Mouse (Mus musculus) hindbrain, embryonic 10.5 days (tissue): ENCODE results near the gene Bcor. TPM values are rescaled to one million over a fixed set of nuclear protein-coding genes. Genes with fewer than 3 reads are reported as not detected.

Experiments used
- DNase-seq: peaks from one replicate; pipeline ENCODE4 v3.0.0-alpha.2; 2017; ENCODE audit warnings: low spot score
- H3K27ac ChIP-seq: fragments of 300-500 bp; sonication (generic); 2 replicates; pipeline ENCODE4 v1.5.1; 2016; ENCODE audit warnings: mild to moderate bottlenecking, moderate library complexity
- H3K27me3 ChIP-seq: fragments of 300-500 bp; sonication (generic); 2 replicates; pipeline ENCODE4 v1.6.1; 2016; ENCODE audit warnings: mild to moderate bottlenecking; ENCODE audit not compliant: poor library complexity, insufficient read depth, severe bottlenecking
- H3K36me3 ChIP-seq: fragments of 300-500 bp; sonication (generic); 2 replicates; pipeline ENCODE4 v1.6.1; 2016; ENCODE audit warnings: mild to moderate bottlenecking, moderate library complexity
- H3K4me1 ChIP-seq: fragments of 300-500 bp; sonication (generic); replicated peaks from 2 replicates; pipeline ENCODE4 v1.6.1; 2016; ENCODE audit warnings: mild to moderate bottlenecking
- H3K4me3 ChIP-seq: fragments of 300-500 bp; sonication (generic); 2 replicates; pipeline ENCODE4 v1.5.1; 2016; ENCODE audit warnings: mild to moderate bottlenecking, moderate library complexity
- H3K9me3 ChIP-seq: fragments of 300-500 bp; sonication (generic); 2 replicates; pipeline ENCODE4 v1.6.1; 2016; ENCODE audit warnings: mild to moderate bottlenecking, moderate library complexity
- WGBS: fragments of 180-500 bp; shearing (Covaris S2); methylation state at CpG from one replicate; pipeline ENCODE4 v1.1.7; 2016; 5-methylcytosine and 5-hydroxymethylcytosine counted together
- polyA plus RNA-seq: library from polyadenylated mRNA; unstranded; fragments of >200 nt; fragmentation: Nextera tagmentation; extraction: Ambion mirVana; gene quantifications from 2 replicates; pipeline ENCODE4 v1.2.1, GENCODE M21; 2016

Gene Bcor
- polyA plus RNA-seq, 1 experiment from 2014 or later, result 20.7 TPM

DNA sequence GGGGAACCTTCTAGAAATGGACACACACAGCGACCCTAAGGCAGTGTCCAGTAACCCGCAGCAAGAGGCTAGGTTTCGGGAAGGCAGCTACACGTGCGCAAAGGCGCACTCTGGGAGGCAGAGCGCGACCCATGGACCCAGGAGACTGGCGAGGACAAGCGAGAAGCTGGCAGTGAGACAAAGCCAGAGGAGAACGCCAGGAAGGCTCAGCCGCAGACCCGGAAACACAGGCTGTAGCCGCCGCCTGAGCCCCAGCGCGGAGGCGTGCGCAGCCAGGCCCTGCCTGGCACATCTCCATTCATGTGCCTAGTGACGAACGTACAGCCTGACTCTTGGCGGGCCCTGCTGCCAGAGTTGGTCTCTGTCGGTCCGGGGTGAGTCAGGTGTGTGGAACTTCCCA lies 30.9 kb downstream of the Bcor start:
- Histone ChIP-seq H3K4me1 (peaks cover 81% of the 10 kb centered on the region), H3K27ac (peak overlapping the region; percentile 97), H3K36me3 (no peaks in the 10 kb centered on the region), H3K4me3 (peak overlapping the region; percentile 67), H3K27me3 (peaks cover 100% of the 10 kb centered on the region), H3K9me3 (no peaks in the 10 kb centered on the region)
- 5% methylated on average over 24 of the region's 24 CpGs for WGBS
- DNase-seq, result peak; percentile 49

DNA sequence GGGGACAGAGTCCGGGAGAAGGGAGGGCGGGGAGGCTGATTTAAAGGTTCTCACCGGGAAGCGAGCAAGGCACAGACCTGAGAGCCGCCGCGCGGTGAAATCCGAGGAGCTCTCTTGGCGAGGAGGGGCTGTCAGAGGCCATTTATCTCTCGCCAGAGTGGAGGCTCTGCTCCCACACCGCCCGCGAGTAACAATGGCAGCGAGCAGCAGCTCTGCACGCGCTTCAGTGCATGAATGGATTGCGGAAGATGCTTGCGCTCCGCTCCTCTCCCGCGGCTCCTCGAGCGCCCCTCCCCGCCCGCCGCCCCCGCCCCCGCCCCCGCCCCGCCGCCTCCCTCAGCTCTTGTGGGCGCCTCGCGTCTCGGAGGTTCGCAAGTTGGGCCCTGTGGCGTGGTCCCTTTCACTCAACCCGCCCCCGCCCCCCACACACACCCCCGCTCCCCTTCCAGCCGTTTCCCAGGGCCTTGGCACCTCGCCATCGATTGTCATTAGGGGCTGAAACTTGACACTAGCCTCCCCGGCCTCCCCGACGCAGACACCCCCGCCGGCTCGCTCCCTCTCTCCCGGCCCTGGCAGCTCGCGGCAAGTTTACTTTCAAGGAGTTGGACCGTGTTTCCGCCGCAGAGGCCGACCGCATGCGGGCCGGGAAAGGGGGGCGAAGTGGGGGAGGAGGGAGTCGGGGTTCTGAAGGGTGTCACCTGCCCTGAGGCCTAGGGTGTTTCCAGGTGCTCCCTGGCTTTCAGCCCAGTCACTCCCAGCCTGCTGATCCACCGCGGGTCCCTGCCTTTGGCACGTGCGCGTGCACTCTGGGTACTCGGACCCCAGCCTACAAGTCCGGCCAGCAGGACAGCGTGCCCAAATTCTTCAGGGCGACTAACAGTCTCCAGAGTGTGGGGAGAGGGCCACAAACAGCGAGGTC lies 31.7 kb downstream of the Bcor start:
- no peaks in the 10 kb centered on the region for H3K36me3 ChIP-seq
- DNase-seq, result peak; percentile 76
- H3K27me3 ChIP-seq, result peaks cover 100% of the 10 kb centered on the region
- 4% methylated on average over 55 of the region's 72 CpGs for WGBS
- peak overlapping the region; percentile 97 for H3K27ac ChIP-seq
- peak overlapping the region; percentile 67 for H3K4me3 ChIP-seq
- no peaks in the 10 kb centered on the region for H3K9me3 ChIP-seq
- peaks cover 81% of the 10 kb centered on the region for H3K4me1 ChIP-seq

DNA sequence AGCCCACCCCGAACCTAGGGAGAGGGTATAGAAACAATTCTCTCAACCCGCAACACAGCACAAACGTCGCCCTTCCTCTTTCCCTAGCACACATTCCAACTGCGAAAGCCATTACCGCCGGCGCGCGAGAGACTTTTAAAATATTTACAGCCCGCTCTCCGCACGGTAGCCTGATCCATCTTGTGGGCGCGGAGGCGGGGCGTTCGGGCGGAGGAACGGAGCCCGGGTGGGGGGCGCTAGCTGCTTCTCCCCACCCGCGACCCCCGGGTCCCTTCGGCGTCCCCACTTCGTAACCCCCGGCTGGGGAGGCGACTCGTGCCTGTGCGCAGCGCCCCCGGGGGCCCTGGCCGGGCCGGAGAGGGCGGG lies 32.4 kb downstream of the Bcor start:
- peaks cover 81% of the 10 kb centered on the region for H3K4me1 ChIP-seq
- H3K4me3 ChIP-seq, result peak overlapping the region; percentile 67
- H3K27ac ChIP-seq, result peak overlapping the region; percentile 97
- 1% methylated on average over 37 of the region's 37 CpGs for WGBS
- no peaks in the 10 kb centered on the region for H3K9me3 ChIP-seq
- H3K27me3 ChIP-seq, result peaks cover 100% of the 10 kb centered on the region
- DNase-seq, result no peak
- no peaks in the 10 kb centered on the region for H3K36me3 ChIP-seq

DNA sequence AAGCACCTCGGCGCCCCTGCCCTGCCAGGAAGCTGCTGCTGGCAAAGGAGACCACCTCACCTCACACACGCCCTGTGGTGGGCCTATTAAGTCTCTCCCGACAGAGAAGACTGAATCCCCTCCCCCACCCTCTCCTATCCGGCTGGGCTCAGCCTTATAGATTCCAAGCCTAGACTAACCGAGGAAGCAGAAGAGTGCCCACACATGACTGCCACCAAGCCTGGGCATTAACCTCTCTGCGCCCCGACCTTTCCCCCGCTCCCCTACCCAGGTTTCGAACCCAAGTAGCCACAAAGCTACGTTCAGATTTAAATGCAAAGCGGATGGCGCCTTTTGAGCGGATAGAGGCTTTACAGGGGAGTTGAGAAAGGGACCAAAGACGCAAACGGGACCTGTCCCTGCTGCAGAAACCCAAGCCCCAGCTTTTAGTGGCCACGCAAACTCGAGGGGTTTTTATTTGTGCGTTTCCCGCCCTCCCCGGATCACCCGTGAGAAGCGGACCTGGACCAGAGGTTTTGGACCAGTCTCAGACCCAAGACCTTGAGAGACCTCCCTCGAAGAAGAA lies 33.0 kb downstream of the Bcor start:
- no peaks in the 10 kb centered on the region for H3K36me3 ChIP-seq
- H3K27ac ChIP-seq, result peak overlapping the region; percentile 97
- H3K4me1 ChIP-seq, result peaks cover 81% of the 10 kb centered on the region
- H3K27me3 ChIP-seq, result peaks cover 100% of the 10 kb centered on the region
- 2% methylated on average over 24 of the region's 24 CpGs for WGBS
- peak; percentile 51 for DNase-seq
- H3K9me3 ChIP-seq, result no peaks in the 10 kb centered on the region
- H3K4me3 ChIP-seq, result peak overlapping the region; percentile 67

DNA sequence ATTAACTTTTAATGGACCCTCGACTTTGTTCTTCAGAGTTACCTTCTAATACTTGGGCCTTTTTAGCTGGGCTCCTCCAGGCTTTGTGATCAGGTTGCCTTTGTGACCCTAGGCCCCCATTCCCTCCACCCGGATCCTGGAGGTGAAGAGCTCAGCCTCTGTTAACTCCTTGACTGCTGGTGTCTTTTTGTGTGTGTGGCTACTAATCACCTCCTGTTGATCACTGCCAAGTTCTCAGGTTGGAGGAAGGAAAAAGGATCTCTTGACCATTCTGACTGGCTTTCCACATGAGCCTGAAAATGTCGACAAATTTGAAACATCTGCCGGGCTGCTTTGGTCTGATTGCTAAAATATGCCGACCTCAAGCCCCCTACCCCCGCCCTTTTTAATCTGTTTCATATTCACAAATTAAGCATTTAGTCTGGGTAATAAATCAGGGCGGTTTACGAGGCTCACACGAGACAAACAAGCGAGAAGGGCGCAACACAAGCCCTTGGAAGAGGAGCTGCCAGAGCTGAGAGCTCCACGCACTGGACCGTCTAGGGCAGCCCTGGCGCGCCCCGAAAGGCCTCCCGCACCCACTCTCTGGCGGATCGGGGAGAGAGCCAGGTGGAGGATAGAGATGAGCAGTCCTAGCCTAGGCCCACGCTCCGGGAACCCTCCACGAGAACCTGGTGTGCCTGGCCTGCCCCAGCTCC lies 33.6 kb downstream of the Bcor start:
- Histone ChIP-seq H3K27me3 (peaks cover 99% of the 10 kb centered on the region), H3K4me1 (peaks cover 79% of the 10 kb centered on the region), H3K27ac (peak overlapping the region; percentile 97), H3K36me3 (no peaks in the 10 kb centered on the region), H3K4me3 (peak overlapping the region; percentile 67), H3K9me3 (no peaks in the 10 kb centered on the region)
- WGBS, result 3% methylated on average over 22 of the region's 22 CpGs
- peak; percentile 30 for DNase-seq

DNA sequence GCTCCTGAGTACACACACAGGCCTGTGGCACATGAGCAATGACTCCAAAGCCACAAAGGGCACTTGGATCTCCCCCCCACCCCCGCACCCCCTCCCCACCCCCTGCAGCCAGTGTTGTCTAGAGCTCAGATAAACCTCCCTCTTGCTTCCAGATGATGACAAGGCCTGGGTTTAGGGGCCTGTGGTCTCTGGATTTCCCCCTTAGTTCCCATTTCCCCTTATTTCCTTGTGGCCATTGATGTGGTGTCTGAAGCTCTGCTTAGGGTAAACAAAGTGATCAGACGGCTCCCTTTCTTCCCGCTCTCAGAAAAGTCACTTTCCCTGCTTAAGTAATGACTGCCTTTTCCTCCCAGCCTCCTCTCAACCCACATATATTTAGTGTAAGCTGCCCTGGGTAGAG lies 35.6 kb downstream of the Bcor start:
- Histone ChIP-seq H3K27me3 (peaks cover 79% of the 10 kb centered on the region), H3K4me3 (no peak overlapping the region; the same call in 1 of the 2 replicates), H3K27ac (peak overlapping the region; percentile 53), H3K4me1 (peaks cover 62% of the 10 kb centered on the region), H3K9me3 (no peaks in the 10 kb centered on the region), H3K36me3 (no peaks in the 10 kb centered on the region)
- DNase-seq, result no peak
- WGBS, result 11% methylated on average over 3 of the region's 3 CpGs

DNA sequence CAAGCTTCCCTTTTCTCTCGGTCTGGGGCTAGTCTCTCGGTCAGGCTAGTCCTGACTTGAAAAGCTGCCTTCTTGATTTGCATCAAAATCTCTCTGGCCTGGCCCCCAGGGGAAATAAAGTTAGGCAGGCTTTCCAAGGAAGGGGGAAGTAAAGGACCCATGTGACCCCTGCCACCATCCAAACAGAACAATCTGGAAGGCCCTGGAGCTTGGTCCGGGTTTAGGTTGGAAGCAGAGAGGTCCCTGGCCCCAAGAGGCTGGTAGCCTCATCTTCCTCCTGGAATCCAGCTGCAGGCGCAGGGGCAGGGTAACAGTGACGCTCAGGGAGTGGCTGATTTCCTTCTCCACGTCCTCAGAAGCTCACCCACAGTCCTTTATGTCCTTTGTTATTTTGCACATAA lies 36.5 kb downstream of the Bcor start:
- Histone ChIP-seq H3K4me3 (peak overlapping the region; percentile 35; the same call in 1 of the 2 replicates), H3K27ac (peak overlapping the region; percentile 83), H3K27me3 (peaks cover 70% of the 10 kb centered on the region), H3K4me1 (peaks cover 53% of the 10 kb centered on the region), H3K36me3 (no peaks in the 10 kb centered on the region), H3K9me3 (no peaks in the 10 kb centered on the region)
- WGBS, result 3% methylated on average over 6 of the region's 6 CpGs
- DNase-seq, result peak; percentile 29

DNA sequence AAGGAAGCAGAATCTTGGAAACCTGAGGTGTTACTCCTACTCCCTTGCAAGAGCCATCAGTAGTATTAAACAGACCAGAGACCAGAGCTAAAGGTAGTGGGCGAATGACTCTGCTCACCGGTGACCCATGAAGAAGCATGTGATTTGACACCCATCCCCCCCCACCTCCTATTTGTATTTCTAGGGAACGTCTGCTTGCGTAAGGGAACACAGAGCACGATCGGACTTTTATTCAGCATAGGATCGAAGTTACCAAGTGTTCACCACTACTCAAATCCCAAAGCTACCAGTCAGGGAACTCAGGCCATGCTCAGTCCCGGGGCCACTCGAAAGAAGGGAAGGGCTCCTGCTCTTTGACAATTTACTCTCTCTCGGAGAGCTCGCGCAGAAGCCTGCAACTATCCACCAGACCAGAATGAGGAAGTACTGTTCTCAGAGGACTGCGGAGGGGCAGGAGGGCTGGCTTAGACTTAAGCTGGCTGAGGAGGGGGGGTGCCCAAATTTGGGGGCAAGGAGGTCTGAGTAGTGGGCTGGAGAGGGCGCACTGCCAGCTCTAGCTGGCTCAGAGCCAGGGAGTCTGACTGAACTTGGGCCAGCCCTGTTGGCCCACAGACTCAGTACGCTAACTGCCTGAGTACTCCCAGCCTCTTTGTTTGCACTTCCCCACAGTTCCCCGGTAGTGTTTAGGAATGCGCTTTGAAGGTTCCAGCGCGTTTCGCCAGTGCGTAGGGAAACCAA lies 37.4 kb downstream of the Bcor start:
- peak overlapping the region; percentile 83 for H3K27ac ChIP-seq
- H3K36me3 ChIP-seq, result no peaks in the 10 kb centered on the region
- peak overlapping the region; percentile 35 for H3K4me3 ChIP-seq
- H3K9me3 ChIP-seq, result no peaks in the 10 kb centered on the region
- WGBS, result 8% methylated on average over 21 of the region's 21 CpGs
- DNase-seq, result peak; percentile 45
- peaks cover 50% of the 10 kb centered on the region for H3K4me1 ChIP-seq
- peaks cover 61% of the 10 kb centered on the region for H3K27me3 ChIP-seq

DNA sequence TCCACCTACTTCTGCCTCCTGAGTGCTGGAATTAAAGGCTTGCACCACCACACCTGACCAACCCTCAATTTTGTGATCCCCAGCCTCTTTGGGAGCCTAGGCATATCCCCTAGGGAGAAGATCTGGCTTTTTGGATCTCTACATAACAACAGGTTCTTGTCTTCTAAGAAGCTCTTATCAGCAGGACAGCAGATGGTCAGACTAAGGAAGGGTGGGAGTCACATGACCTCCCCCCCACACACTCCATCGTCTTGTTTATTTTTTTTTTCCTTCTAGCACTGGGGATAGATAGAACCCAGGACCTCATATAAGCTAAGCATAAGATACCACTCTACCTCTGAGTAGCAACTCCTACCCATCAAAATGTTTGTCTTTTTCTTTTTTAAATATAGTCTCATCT lies 40.7 kb downstream of the Bcor start:
- WGBS, result 32% methylated on average over 1 of the region's 1 CpGs

DNA sequence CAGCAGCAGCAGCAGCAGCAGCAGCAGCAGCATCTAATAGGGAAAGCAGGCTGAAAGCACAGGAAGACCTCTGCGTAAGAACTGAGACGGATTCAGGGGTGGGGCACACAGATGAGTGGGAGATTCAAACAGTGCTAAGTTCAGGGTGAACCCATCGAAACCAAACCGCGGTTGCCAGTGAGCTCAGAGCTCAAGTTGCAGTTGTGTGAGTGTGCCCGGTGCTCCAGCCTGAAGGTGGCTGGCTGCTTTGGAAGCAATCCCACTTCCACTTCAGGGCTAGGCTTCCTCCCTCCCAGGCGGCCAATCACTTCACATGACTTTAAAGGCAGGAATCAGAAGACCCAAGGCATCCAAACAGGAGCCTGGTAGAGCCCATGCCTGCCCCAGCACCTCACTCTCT lies 44.0 kb downstream of the Bcor start:
- H3K4me3 ChIP-seq, result no peak overlapping the region
- H3K9me3 ChIP-seq, result no peaks in the 10 kb centered on the region
- H3K27me3 ChIP-seq, result peaks cover 13% of the 10 kb centered on the region; the same call in 1 of the 2 replicates
- no peak overlapping the region for H3K27ac ChIP-seq
- no peaks in the 10 kb centered on the region for H3K36me3 ChIP-seq
- H3K4me1 ChIP-seq, result no peaks in the 10 kb centered on the region
- 27% methylated on average over 7 of the region's 7 CpGs for WGBS
- no peak for DNase-seq

More for the DNA sequence above, 40.7 kb downstream of the Bcor start:
- no peak overlapping the region for H3K4me3 ChIP-seq
- H3K4me1 ChIP-seq, result peaks cover 23% of the 10 kb centered on the region
- H3K27ac ChIP-seq, result no peak overlapping the region
- H3K36me3 ChIP-seq, result no peaks in the 10 kb centered on the region
- DNase-seq, result no peak
- no peaks in the 10 kb centered on the region for H3K9me3 ChIP-seq
- H3K27me3 ChIP-seq, result peaks cover 38% of the 10 kb centered on the region

DNA sequence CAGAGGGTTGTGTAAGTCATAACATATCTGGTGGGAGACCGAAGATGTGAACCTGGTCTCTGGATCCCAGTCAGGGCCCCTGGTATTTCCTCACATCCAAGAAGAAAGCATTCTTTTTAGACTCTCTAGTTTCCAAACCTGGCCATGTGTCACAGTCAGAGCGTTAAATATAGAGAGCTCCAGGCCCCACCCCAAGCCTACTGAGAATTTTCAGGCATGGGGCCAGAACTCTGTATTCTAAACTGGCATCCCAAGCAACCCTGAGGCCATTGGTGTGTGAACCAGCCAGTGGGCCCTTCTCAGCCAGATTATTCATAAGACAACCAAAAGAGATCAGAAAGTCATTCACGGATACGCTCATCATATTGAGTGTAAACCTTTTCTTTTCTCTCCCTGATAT lies 48.0 kb downstream of the Bcor start:
- Histone ChIP-seq H3K4me1 (no peaks in the 10 kb centered on the region), H3K9me3 (no peaks in the 10 kb centered on the region), H3K27ac (no peak overlapping the region), H3K4me3 (no peak overlapping the region), H3K27me3 (peaks cover 13% of the 10 kb centered on the region; the same call in 1 of the 2 replicates), H3K36me3 (no peaks in the 10 kb centered on the region)
- 93% methylated on average over 4 of the region's 4 CpGs for WGBS
- DNase-seq, result no peak

DNA sequence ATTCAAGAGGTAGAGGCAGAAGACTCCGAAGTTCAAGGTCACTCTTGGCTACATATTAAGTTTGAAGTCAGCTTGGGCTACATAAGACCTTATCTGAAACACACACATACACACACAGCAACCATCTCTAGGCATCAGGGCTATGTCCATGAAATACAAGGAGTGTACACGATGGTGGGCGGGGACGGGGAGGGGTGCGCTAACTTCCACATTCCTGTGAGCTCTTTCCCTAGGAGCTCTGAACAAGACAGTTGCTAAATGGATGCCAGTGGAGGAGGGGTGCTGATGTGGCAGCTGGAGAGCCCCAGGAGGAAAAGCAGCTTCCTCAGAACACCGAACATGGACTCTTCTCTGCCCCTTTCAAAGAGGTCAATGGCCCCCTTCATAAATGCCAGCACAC lies 49.6 kb downstream of the Bcor start:
- WGBS, result 85% methylated on average over 6 of the region's 6 CpGs
- no peak for DNase-seq
- no peaks in the 10 kb centered on the region for H3K4me1 ChIP-seq
- H3K4me3 ChIP-seq, result no peak overlapping the region
- H3K27ac ChIP-seq, result no peak overlapping the region
- peaks cover 4% of the 10 kb centered on the region; the same call in 1 of the 2 replicates for H3K27me3 ChIP-seq
- no peaks in the 10 kb centered on the region for H3K9me3 ChIP-seq
- H3K36me3 ChIP-seq, result no peaks in the 10 kb centered on the region
